Mouse (Mus musculus) kidney, embryonic 16.5 days (tissue): ENCODE data around the gene Apopt1. TPM values are rescaled to one million over a fixed set of nuclear protein-coding genes. Genes with fewer than 3 reads are reported as not detected.

Experiments
- ATAC-seq: fragments of 200-750 bp; cut with Nextera tagmentation; 2 replicates; pipeline ENCODE4 v1.8.0; 2017; ENCODE audit warnings: moderate TSS enrichment; ENCODE audit not compliant: low FRiP score, low TSS enrichment
- H3K27ac ChIP-seq: fragments of 300-500 bp; sonication (generic); 2 replicates; pipeline ENCODE4 v1.5.1; 2014; ENCODE audit warnings: low read length
- H3K27me3 ChIP-seq: fragments of 300-500 bp; sonication (generic); 2 replicates; pipeline ENCODE4 v1.6.1; 2014; ENCODE audit warnings: low read length, control low read depth, mixed read lengths; ENCODE audit not compliant: insufficient read depth
- H3K36me3 ChIP-seq: fragments of 300-500 bp; sonication (generic); 2 replicates; pipeline ENCODE4 v1.6.1; 2014; ENCODE audit warnings: low read length, control low read depth, mixed read lengths; ENCODE audit not compliant: insufficient read depth
- H3K4me1 ChIP-seq: fragments of 300-500 bp; sonication (generic); 2 replicates; pipeline ENCODE4 v1.6.1; 2014; ENCODE audit warnings: low read length, control low read depth, mixed read lengths; ENCODE audit not compliant: insufficient read depth
- H3K4me2 ChIP-seq: fragments of 300-500 bp; sonication (generic); replicated peaks from 2 replicates; pipeline ENCODE4 v1.6.1; 2014; ENCODE audit warnings: low read depth, low read length
- H3K4me3 ChIP-seq: fragments of 300-500 bp; sonication (generic); 2 replicates; pipeline ENCODE4 v1.5.1; 2014; ENCODE audit warnings: mild to moderate bottlenecking, low read length
- H3K9ac ChIP-seq: fragments of 300-500 bp; sonication (generic); replicated peaks from 2 replicates; pipeline ENCODE4 v1.6.1; 2014; ENCODE audit warnings: low read length
- H3K9me3 ChIP-seq: fragments of 300-500 bp; sonication (generic); 2 replicates; pipeline ENCODE4 v1.6.1; 2016; ENCODE audit warnings: low read length, control low read depth
- WGBS: fragments of 180-500 bp; shearing (Covaris S2); extraction: QIAGEN DNeasy Blood & Tissue Kit; methylation state at CpG from one replicate; pipeline ENCODE4 v1.1.7; 2014; 5-methylcytosine and 5-hydroxymethylcytosine counted together
- polyA plus RNA-seq: library from polyadenylated mRNA; unstranded; fragments of >200 nt; fragmentation: Nextera tagmentation; extraction: Ambion mirVana; gene quantifications from 2 replicates; pipeline ENCODE4 v1.2.1, GENCODE M21; 2015

Gene Apopt1
- polyA plus RNA-seq, 1 experiment from 2014 or later, result 54.8 TPM

DNA sequence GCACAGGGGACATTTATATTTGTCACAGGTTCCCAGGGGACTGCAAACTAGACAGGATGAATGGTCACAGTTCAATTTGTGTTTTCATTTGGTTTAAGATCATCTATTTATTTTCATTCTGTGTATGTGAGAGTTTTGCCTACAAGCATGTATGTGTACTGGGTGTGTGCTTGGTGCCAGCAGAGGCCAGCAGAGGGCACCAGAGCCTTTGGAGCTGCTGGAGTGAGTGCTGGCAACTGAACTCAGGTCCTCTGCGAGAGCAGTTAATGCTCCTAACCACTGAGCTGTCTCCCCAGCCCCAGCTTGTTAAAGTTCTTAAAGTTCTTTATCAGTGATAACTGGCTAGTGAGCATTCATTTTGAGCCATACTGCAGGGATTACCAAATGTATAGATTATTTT is 66.5 kb downstream of the Apopt1 start:
- no peaks in the 10 kb centered on the region for H3K9me3 ChIP-seq
- WGBS, result 100% methylated on average over 1 of the region's 1 CpGs
- no peak overlapping the region for H3K4me3 ChIP-seq
- no peaks in the 10 kb centered on the region for H3K27me3 ChIP-seq
- H3K4me2 ChIP-seq, result no peak overlapping the region
- no peak overlapping the region for H3K27ac ChIP-seq
- peaks cover 87% of the 10 kb centered on the region for H3K36me3 ChIP-seq
- no peak overlapping the region for H3K9ac ChIP-seq
- ATAC-seq, result no peak
- no peaks in the 10 kb centered on the region for H3K4me1 ChIP-seq

- no peak for ATAC-seq
- Histone ChIP-seq H3K36me3 (peaks cover 79% of the 10 kb centered on the region), H3K9me3 (no peaks in the 10 kb centered on the region), H3K4me3 (no peak overlapping the region), H3K27me3 (no peaks in the 10 kb centered on the region), H3K4me2 (no peak overlapping the region), H3K9ac (no peak overlapping the region), H3K27ac (no peak overlapping the region), H3K4me1 (no peaks in the 10 kb centered on the region)
- 71% methylated on average over 10 of the region's 15 CpGs for WGBS
Measured at GRCm38 (mm10) chr12:111785174-111785573, 72.1 kb downstream of the Apopt1 start.

- no peaks in the 10 kb centered on the region for H3K9me3 ChIP-seq
- no peak overlapping the region for H3K4me3 ChIP-seq
- H3K4me1 ChIP-seq, result no peaks in the 10 kb centered on the region
- no peak overlapping the region for H3K27ac ChIP-seq
- 90% methylated on average over 6 of the region's 6 CpGs for WGBS
- no peak for ATAC-seq
- peaks cover 79% of the 10 kb centered on the region for H3K36me3 ChIP-seq
- no peaks in the 10 kb centered on the region for H3K27me3 ChIP-seq
- H3K4me2 ChIP-seq, result no peak overlapping the region
- H3K9ac ChIP-seq, result no peak overlapping the region
Measured at GRCm38 (mm10) chr12:111787015-111787414, 74.0 kb downstream of the Apopt1 start.

DNA sequence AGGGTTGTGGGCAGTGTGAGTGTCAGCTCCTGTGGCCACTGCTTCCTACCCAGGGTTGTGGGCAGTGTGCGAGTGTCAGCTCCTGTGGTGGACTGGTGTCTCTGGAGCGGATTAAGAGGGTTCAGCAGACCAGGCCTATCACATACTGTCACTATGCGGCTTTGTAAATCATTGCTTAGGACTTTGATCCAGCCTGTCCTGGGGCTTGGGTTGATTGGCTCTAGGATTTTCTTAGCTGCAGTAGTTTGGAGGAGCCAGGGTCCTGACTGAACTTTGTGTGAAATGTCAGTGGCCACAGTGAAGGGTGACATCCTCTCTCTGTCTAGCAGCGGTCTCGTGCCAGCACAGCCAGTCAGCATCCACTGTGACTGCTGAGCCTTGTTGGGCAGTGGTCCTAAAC is 77.0 kb downstream of the Apopt1 start:
- Histone ChIP-seq H3K9me3 (no peaks in the 10 kb centered on the region), H3K4me3 (no peak overlapping the region), H3K9ac (no peak overlapping the region), H3K27ac (peak overlapping the region; percentile 63), H3K36me3 (peaks cover 81% of the 10 kb centered on the region), H3K27me3 (no peaks in the 10 kb centered on the region), H3K4me1 (no peaks in the 10 kb centered on the region), H3K4me2 (no peak overlapping the region)
- WGBS, result 92% methylated on average over 5 of the region's 5 CpGs
- peak; percentile 85 for ATAC-seq

- no peak overlapping the region for H3K4me3 ChIP-seq
- no peaks in the 10 kb centered on the region for H3K9me3 ChIP-seq
- peaks cover 81% of the 10 kb centered on the region for H3K36me3 ChIP-seq
- 84% methylated on average over 7 of the region's 7 CpGs for WGBS
- no peaks in the 10 kb centered on the region for H3K4me1 ChIP-seq
- ATAC-seq, result no peak
- H3K27me3 ChIP-seq, result no peaks in the 10 kb centered on the region
- H3K9ac ChIP-seq, result no peak overlapping the region
- peak overlapping the region; percentile 63 for H3K27ac ChIP-seq
- H3K4me2 ChIP-seq, result no peak overlapping the region
Measured at GRCm38 (mm10) chr12:111790631-111791030, 77.6 kb downstream of the Apopt1 start.

GRCm38 (mm10) chr12:111791474-111792104 is 78.5 kb downstream of the Apopt1 start:
- no peak for ATAC-seq
- no peaks in the 10 kb centered on the region for H3K4me1 ChIP-seq
- no peaks in the 10 kb centered on the region for H3K27me3 ChIP-seq
- no peak overlapping the region for H3K27ac ChIP-seq
- H3K4me3 ChIP-seq, result no peak overlapping the region
- peaks cover 83% of the 10 kb centered on the region for H3K36me3 ChIP-seq
- 94% methylated on average over 13 of the region's 13 CpGs for WGBS
- H3K9ac ChIP-seq, result no peak overlapping the region
- no peaks in the 10 kb centered on the region for H3K9me3 ChIP-seq
- no peak overlapping the region for H3K4me2 ChIP-seq

DNA sequence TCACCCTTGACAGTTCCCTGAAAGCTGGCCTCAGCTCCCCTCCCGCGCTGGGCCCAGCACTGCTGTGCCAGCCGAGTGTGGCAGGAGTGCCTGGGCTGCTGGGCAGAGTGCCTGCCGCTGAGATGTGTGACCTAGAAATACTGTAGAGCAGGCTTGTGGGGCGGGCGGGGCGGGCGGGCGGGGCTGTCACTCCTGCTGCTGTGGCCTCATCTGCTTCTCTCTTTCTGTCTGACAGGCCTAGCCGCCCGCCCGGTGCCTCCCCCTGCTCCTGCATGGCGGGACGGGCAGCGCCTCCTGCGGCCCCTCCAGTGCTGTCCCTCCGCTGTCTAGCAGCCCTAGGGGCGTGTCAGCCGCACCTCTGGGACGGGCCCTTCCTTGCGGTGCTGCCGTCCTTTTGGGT is 81.0 kb downstream of the Apopt1 start:
- H3K27me3 ChIP-seq, result no peaks in the 10 kb centered on the region
- 77% methylated on average over 22 of the region's 22 CpGs for WGBS
- peaks cover 70% of the 10 kb centered on the region for H3K36me3 ChIP-seq
- no peaks in the 10 kb centered on the region for H3K9me3 ChIP-seq
- H3K4me3 ChIP-seq, result no peak overlapping the region
- no peak overlapping the region for H3K4me2 ChIP-seq
- H3K9ac ChIP-seq, result no peak overlapping the region
- peak overlapping the region; percentile 11; the same call in 1 of the 2 replicates for H3K27ac ChIP-seq
- ATAC-seq, result peak; percentile 55
- H3K4me1 ChIP-seq, result no peaks in the 10 kb centered on the region

DNA sequence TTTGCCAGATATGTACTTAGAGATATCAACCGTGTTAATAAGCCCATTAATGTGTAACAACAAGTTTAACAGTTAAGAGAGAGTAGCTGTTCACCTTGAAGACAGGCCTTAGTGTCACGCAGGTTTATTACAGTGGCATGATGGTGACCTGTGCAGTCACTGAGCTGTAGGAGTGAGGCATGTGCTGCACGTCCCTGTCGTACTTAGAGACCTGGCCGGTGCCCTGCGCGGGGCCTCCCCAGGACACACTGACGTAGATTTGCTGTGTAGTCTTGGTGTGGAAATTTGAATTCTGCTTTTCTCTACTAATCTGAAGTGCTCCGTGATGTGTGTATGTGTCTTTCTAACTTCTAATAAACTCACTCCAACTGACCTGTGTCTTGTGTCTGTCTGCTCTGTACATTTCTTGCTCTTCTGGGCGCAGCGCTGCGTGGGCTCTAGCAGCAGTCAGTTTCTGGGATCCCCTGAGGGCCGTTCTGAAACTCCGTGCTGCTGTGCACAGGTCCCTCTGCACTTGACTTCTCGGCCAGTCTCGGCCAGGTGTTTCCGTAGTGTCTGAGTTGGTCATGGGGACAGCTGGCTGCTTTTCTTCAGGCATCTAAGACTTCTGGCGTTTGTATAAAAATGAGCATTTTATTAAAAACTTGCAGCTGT is 81.6 kb downstream of the Apopt1 start:
- Histone ChIP-seq H3K9me3 (no peaks in the 10 kb centered on the region), H3K36me3 (peaks cover 67% of the 10 kb centered on the region), H3K4me3 (no peak overlapping the region), H3K27ac (no peak overlapping the region), H3K4me2 (no peak overlapping the region), H3K9ac (no peak overlapping the region), H3K27me3 (no peaks in the 10 kb centered on the region), H3K4me1 (no peaks in the 10 kb centered on the region)
- no peak for ATAC-seq
- WGBS, result 84% methylated on average over 18 of the region's 18 CpGs

DNA sequence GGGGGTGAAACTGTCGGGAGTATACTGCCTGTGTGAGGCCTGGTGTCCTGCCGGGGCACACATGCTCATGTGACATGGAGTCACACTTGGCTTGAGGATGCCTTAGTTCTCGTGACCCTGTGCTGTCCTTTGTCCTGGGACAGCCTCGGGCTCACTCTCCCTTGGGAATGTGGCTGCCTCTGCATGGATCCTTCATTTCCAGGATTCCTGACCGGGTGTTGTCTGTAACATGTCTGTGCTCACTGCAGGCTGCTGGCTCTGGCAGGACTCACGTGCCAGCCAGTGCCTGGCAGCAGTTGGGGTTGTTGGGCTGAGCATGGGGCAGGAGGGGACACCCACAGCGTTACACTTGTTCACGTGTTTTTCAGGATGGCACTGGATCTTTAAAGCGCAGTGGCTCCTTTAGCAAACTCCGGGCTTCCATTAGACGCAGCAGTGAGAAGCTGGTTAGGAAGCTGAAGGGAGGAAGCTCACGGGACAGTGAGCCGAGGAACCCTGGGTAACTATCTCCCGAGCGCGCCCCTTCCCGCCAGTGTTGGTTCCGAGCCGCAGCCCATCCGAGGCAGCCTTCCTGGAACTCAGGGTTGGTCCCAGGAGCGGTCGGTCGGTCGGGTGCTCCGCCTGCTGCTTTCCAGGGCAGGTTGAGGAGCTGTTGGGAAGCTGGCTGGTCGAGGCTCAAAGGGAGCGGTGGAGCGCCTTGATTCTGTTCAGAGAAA is 82.3 kb downstream of the Apopt1 start:
- Histone ChIP-seq H3K4me1 (no peaks in the 10 kb centered on the region), H3K9me3 (no peaks in the 10 kb centered on the region), H3K27ac (no peak overlapping the region), H3K4me2 (no peak overlapping the region), H3K4me3 (no peak overlapping the region), H3K27me3 (no peaks in the 10 kb centered on the region), H3K36me3 (peaks cover 61% of the 10 kb centered on the region), H3K9ac (no peak overlapping the region)
- no peak for ATAC-seq
- 87% methylated on average over 28 of the region's 28 CpGs for WGBS

DNA sequence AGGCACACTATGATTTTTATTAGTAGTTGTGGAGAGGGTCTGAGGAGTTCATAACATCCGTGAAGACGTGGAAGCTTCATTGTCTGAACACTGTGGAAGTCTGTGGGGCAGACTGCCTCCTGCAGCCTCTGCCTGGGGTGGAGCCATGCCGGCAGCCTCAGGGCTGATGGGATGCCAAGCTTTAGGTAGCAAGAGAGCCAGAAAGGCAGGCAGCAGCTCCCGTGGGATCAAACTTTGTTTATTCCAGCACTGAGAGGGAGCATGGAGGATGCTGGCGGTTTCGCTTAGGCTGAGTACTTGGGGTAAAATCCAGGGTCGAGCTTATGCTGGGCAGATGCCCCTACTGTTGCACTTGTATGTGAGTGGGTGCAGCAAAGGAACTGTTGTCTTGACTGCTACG is 84.2 kb downstream of the Apopt1 start:
- no peak overlapping the region for H3K9ac ChIP-seq
- no peaks in the 10 kb centered on the region for H3K27me3 ChIP-seq
- H3K4me1 ChIP-seq, result no peaks in the 10 kb centered on the region
- no peak overlapping the region for H3K4me2 ChIP-seq
- 87% methylated on average over 8 of the region's 8 CpGs for WGBS
- H3K27ac ChIP-seq, result no peak overlapping the region
- H3K4me3 ChIP-seq, result no peak overlapping the region
- H3K9me3 ChIP-seq, result no peaks in the 10 kb centered on the region
- peaks cover 62% of the 10 kb centered on the region for H3K36me3 ChIP-seq
- ATAC-seq, result no peak
